Mouse (Mus musculus) heart, adult 11 months (tissue): ENCODE measurements around the gene Snrpd3.
"Not testable (repeated sequence)": the region's sequence is repeated elsewhere in the genome, so short reads cannot be mapped to it uniquely, and the experiment has no call there.

Source experiments
- DNase-seq: peaks from one replicate; pipeline ENCODE4 v3.0.0; 2022

The Snrpd3 gene

DNA sequence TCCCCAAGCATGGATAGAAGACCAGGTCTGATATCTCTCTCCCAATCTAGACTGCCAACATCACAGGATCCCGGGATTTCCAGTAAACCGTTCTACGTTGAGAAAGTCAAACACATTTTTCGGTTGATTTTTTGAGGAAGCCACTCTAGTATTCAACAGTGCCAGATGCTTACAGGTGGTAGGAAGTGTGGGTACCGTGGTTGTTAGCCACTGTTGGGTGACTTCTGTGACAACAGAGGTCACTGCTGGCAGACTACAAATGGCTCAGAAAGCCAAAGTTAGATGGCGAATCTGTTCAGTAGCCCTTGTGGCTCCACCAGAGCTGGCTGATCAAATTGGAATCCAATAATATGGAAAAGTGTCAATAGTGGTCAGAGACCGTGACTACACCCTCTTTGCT is 13.7 kb upstream of the Snrpd3 start:
- no peak for DNase-seq

DNA sequence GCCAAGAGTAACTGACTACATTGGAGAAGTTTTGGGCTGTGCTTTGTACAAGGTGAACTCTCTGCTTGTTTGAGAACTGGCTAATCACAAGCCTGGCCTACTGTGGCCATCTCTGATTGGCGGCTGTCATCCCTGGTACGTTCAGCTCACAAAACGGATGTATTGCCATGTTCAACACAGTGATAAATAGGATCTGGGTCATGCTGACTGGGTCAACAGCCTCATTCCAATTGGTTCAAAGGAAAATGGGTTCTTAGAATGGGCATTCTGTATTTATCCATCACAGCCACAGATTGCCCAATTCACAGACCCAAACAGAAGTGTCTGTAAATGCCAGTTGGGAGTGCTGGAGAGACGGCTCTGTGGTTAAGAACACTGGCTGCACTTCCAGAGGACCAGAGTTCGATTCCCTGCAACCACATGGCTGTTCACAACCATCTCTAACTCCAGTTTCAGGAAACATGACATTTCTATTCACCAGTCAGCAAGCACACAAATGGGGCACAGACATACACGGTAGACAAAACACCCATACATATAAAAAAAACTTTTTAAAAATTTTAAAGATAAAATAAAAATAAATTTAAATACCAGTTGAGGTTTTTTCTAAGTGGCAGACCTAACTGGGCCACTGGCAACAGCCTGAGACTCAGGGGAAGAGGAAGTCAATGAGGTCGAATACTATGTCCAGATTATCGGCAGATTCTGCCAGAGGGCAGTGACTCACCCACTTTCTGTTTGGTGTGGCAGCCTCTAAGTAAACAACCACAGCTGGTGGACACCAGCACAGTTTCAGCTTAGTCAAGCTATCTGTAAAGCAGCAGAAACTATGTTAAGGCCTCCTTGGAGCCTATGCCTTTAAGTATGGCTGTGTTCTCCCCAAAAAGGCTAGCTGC is 12.9 kb upstream of the Snrpd3 start:
- DNase-seq, result peak; percentile 97

DNA sequence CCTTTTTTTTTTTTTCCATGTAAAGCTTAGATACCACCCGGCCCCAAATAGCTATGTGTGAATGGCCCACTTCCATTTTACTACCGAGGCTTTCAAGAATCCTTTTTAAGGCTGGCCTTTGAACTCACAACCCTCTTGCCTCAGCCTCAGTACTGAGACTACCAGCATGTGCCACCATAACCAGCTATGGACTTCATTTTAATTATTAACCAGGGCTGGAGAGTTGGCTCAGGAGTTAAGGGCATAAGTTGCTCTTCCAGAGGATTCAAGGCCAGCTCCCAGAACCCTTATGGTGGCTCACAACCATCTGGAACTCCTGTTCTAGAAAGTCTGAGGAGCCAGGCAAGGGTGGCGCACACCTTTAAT is 12.2 kb upstream of the Snrpd3 start:
- peak; percentile 86 for DNase-seq

DNA sequence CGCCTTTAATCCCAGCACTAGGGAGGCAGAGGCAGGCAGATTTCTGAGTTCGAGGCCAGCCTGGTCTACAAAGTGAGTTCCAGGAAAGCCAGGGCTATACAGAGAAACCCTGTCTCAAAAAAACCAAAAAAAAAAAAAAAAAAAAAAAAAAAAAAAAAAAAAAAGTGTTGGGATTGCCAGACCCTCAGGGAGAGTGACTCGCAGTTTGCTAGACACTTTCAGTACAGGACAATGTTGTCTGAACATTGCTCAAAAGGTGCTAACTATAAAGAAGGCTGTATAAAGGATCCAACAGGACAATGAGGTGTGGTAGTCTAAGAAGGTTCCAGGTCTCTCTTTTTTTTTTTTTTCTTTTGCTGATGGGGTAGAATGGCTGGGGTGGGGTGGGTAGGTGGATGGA is 11.4 kb upstream of the Snrpd3 start:
- not testable (repeated sequence) for DNase-seq

DNA sequence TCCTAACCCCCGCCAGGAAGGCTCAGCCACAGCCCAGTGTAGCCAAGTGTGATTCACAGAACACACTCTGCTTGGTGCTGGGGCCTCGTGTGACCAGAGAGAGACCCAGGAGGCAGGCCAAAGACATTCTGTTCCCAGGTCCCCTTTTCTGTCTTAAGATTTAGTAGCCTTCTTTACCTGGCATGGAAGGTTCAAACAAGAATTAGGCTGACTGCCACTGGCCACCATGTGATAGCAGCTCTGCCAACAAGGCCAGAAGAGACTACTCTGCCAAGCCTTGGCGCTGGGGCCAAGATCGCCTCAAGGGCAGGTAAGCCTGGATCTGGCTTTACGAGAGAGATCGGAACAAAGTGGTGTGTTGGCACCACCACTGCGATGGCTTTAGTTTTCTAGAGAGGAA is 6.9 kb upstream of the Snrpd3 start:
- DNase-seq, result peak; percentile 96

DNA sequence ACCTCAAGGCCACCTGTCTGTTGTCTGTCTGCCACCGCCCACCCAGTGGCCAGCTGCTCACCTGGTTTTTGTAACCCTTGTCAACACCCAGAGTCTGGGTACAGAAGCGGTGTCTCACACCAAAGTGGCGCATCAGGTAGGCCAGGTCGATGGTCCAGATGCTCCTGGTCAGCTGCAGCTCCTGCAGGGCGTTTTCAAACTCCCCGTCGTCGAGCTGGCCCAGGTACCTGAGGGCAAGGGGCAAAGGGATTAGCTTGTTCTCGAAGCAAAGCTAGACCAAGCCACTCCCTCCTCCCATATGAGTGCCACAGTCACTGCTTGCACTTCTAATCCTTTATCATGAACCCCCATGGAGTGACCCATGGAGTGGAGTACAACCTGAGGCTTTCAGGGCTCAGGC is 6.3 kb upstream of the Snrpd3 start:
- DNase-seq, result peak; percentile 92

DNA sequence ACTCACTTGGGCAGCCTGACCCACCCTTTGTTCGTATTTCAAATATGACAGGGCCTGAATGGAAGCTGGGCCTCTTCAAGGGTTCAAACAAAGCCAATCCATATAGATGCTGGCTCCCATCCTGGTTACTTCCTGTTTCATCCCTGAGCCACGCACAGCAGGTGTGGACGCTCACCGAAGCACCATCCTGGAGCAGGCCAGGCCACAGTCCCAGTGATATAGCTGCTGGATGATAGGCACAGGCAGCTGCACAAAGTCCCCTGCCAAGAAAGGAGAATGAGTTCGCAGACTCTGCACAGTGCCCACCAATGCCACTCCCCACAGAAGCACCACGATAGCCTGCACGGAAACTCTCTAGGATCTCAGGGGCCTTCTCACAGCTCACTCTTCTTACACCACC is 5.5 kb upstream of the Snrpd3 start:
- peak; percentile 88 for DNase-seq

DNA sequence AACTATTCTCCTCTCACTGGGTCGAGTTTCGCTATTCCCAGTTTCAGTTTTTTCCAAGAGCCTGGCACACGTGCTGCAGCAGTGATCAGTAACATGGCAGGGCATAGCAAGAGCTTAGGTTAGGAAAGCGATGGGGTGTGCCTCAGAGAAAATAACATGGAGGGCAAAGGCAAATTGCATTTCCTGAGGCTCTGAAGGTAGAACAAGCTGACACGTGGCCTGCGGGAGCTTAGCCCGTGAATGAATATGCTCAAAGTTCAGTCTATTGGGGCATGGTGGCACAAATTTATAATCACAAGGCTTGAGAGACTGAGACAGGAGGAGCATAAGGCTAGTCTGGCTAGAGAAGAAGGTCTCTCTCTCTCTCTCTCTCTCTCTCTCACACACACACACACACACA is 4.6 kb upstream of the Snrpd3 start:
- no peak for DNase-seq

DNA sequence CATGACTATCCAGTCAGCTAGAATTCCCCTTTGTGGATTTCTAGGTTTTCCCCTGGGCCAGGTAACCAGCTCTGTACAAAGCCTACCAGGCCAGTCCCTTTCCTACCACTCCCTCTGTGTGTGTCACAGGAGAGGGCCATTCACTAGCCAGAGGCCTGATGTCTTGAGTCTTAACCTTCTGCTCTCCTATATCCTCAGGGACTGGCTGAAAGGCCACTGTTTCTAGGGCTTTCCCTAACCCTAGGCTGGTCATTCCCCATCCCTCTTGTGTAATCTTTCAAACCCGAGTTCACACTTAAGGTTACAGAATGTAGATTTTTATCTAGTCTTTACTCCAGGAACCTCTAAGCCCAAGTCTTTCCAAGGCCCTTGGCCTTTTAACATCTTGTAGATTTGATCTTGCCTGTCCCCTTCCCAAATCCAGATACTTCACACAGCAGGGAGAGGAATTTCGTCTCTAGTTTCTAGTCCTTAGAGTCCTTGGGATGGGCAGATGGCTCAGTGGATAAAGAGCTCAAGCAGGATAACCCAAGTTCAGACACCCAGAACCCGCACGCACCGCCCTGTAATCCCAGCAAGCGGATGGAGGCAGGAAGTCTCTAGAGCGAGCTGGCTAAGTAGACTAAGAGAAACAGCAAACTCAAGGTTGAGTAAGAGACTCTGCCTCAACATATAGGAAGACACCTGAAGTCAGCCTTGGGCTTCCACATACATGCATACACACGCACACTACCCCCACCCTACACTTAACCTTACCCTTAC is 3.9 kb upstream of the Snrpd3 start:
- DNase-seq, result peak; percentile 83

DNA sequence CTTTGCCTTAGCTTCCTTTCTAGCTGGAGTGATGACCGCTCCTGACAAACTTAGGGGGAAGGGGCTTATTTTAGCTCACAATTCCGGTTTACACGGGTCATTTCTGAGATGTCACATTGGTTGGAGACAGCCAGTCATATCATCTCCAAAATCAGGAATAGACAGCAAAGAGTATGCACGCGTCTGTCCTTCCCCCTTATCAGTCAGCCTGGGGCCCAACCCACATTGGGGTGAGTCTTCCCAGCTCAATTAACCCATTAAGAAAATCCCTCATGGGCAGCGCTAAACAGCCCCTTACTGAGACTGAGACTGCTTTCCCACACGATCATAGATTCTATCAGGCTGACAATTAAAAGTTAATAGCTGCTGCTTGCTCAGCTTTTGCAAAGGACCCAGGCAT is 3.0 kb upstream of the Snrpd3 start:
- peak; percentile 89 for DNase-seq

DNA sequence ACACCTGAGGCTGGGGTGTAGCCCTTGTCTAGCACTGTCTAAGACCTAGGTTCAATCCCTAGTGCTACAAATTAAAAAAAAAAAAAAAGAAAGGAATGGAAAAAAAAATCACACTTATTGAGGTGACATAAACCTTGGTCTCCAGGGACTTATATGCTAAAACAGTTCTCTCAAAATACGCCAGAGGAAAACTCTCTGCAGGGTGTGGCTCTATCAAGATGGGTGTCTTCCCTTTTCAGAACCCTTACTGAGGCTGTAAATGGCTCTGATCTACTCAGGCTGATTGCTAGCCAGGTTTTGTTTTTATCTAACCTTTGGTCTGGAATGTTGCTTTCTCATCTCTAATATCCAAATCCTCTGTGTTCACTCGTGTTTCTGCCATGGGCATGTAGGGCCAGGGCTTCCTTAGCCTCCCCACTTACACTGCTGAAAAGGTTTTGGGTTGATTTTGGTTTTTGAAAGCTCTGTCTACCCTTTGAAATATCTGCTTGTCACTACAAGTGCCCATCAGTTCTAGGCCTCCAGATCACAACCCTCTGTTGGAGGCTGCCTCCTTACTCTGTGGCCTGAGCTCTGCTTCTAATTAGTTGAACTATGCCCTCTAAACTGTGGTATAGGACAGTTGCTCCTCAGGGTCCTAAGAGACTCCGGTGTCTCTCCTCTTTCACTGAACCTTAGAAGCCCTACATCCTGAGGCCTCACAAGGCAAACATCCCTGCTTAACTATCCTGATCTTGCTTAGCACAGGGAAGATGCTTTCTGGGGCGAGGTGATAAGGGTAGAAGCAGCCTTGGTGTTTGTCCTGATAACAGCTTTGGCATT is 1.9 kb upstream of the Snrpd3 start:
- peak; percentile 80 for DNase-seq

DNA sequence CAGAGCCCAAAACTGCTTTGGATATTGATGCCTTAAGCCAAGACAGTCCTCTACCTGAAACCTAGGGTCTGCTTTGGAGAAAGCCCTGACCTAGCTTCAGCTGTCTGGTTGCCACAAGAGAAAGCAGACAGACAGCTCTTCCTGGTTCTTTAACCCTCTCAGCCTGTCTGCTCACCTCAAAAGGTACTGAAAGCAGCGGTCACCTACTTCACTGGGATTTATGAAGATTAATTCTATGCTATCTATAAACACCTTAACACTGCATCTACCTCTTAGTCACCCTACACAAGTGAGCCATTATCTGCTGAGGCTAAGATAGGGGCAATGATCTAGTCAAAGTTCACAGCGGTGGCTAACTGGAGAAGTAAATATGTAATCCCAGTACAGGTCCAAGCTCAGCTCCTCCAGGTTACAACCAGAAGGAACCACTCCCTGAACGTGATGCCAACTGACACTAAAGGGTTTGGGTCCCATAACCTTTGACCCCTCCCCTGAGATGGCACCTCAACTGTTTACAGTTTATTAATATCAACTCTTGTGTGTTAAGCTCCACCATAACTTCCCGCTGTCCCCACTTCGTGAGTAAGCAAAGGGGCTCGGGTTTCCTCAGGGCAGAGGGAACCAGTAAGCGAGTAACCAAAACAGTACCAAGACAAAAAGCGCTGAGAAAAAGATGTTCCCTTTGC is 1.2 kb upstream of the Snrpd3 start:
- DNase-seq, result peak; percentile 90

DNA sequence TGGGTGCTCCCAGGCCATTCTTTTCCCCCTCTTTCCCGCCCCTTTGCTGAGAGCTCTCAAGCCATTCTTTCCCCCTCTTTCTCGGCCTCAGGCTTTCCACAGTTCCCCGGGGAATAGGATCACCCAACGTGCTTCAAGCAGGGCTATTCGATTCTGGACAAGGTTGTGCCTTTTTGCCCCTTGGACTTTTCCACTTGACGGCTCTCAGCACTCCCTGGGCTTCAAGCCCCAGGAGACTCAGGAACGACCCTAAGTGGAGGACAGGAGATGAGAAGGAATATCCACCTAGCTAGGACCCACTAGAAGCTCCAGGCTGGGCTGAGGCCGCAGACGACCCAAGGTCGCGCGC is 653 bp upstream of the Snrpd3 start:
- DNase-seq, result no peak

DNA sequence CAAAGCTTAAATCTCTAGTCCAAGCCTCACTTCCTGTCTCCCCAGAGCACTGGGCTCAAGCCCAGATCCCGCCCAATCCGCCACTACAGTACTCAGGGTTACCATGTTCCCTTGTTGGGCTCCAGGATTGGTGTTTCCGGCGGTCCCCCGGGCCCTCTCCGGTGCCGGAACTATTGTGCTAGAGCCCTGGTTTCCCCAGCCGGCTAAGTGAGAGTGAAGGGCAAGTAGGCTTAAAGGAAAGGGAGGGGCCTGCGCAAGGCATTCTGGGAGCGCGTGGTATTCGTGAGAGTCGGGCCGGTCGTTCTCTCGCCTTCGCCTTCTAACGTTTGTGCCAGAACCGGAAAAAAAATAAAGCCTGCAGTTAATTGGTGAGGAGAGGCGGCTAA is 400 bp downstream of the Snrpd3 start, which contains the start of gene Gucd1:
Gene Gucd1 (minus strand): TSS at position 215 of the 386 bp plus-strand sequence.
- peak; percentile 100 for DNase-seq

DNA sequence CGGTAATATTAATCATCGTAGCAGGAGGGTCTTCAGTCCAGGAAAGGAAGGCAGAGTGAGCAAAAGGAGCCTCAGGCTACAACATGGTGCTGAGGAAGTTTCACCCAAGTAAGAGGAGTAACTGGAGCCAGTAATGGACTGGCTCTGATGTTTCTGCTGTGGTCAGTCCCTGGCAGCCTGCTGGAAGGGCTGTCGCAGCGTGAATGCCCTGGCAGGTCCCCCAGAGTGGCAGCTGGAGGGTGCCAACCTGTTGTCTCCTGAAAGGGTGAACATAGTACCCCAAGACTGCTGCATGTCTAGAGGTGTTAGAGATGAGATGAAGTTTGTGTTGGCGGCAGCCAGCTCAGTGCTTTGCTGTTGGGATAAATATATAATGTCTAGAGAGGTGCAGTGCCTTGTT is 3.2 kb downstream of the Snrpd3 start:
- DNase-seq, result no peak

DNA sequence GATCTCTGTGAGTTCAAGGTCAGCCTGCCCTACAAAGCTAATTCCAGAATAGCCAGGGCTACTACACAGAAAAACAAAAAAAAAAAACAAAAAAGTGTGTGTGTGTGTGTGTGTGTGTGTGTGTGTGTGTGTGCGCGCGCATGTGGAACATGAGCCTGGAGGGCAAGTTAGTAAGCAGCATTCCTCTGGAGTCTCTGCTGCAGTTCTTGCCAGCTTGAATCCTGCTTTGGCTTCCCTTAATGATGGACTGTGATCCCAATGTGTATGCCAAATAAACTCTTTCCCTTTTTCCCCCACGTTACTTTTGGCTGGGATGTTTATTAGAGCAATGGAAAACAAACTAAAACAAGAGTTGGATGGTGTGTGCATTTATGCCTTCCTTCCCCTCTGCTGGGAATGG is 4.3 kb downstream of the Snrpd3 start:
- DNase-seq, result no peak

DNA sequence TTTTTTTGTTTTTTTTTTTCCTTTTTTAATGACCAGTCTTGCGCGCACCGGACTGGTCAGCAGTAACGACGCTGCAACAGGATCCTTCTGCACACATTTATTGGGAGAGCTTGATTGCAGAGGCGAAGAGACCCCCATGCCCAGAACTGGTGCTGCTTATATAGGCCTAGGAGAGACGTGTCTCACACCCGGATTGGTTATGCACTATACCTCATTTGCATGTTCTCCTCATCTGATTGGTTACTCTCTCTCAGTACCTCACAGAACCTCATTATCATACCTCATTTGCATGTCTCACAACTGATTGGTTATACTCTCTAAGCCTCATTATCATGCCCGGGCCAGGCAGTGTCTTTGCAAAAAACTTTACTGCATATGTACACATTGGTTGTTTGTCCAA is 8.1 kb downstream of the Snrpd3 start:
- peak; percentile 63 for DNase-seq

DNA sequence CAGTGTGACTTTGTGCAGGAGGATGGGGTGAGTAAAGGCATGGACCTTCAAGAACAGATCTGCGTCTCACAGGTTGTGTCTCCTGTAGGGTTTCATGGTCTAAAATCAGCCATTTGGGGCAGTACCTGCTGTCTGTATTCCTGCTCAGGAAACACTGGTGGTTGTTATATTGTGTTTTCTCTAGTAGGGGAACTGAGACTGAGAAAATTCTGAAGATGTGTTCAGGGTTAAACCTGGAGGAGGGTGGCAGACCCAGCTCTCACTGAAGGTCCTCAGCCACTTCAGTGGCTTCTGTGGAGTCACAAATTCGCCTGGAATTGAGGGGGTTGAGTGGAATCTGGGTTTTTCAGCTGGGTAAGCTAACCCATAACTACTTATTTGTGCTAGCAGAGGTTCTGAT is 13.0 kb downstream of the Snrpd3 start:
- peak; percentile 57 for DNase-seq

DNA sequence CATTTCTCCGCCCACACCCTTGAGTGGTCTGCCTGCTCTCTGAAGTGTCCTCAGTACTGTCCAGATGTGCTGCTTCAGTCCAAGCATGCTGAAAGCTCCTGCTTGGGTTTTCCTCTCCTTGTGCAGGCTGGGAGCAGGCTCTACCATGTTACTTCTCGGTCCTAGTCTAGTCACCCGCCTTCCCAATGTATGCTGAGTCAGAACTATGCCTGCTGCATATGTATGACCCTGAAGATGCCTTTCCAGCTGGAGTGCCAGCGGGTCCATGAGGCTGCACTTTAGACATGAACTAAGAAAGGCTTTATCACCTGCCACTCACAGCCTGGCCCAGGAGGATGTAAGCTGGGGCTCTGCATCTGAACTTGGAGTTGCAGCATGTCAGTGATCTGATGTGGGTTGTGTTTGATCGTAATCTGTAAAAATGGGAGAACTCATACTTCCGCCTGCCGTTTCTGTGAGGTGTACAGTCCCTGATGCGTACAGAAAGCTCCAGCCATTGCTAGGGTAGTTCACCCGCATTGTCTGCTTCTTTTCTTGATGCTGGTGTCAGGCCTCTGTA is 14.3 kb downstream of the Snrpd3 start:
- peak; percentile 80 for DNase-seq

DNA sequence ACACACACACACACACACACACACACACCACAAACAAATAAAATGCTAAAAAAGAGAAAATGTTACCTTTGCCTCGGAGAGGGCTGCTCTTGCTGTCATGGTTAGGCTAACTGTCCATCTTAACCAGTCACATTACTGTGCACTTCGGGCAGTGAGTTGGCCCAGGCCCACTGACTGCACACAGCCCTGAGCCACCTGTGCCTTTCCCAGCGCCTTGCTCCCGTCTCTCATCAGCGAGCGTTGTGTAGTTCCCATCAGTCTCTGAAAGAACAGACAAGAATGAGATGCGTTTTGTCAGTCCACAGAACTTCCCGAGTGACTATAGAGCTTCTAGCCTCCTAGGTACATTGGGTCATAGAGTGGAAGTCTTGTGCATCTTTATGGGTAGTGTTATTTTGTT is 16.9 kb downstream of the Snrpd3 start:
- DNase-seq, result peak; percentile 85

DNA sequence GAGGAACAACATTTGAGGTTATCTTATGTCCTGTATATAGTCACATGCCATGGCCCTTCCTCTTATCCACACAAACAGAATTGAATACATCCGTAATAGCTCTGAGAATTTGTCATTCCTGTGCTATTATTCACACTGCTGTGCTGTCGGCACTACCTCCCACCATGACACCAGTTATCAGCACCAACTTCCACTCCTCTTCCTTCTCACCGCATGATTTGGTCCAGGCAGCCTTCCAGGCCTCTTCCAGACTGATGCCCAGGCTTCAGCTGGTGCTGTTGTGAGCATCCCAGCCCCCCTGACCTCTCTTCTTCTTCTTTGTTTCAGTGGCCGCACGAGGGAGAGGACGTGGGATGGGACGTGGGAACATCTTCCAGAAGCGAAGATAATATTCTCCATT is 17.6 kb downstream of the Snrpd3 start:
- peak; percentile 97 for DNase-seq

DNA sequence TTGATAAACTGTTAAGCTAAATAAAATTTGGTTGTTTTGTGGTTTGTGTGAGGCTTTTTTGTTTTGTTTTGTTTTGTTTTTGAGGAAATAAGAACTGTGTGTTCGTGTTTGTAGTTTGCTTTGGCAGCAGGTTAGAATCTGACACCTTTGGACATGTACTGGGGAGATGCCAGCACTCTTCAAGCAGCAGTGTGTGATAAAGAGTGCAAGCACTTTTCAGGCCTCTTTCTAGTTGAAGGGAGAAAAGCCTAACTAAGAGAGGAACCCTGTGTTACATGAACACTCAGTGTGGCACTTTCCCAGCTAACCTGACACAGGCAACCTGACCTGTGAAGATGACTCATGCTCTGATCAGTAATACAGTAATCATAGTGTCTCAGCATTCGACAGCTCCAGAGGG is 18.1 kb downstream of the Snrpd3 start:
- DNase-seq, result peak; percentile 92

DNA sequence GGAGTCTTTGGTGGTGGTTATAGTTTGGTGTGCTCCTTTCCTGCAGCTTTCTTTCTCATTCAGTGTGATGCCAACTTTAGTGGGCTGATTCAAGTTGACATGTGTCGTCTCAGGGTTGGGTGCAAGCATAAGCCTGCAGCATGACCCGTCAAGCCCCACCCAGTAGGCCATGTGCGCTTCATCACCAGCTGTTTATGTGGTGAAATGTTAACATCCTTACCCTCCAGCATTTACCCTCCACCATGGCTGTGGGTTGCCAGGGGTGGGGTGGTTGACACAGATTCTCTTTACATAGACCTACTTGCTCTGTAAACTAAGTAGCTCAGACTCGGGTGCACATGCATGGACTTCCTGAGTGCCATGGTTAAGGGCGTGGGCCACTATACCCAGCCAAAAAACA is 18.8 kb downstream of the Snrpd3 start:
- DNase-seq, result peak; percentile 75
